Mouse (Mus musculus) spleen, adult 2 months (tissue): ENCODE measurements around the gene Pifo.

Experiments
- CTCF ChIP-seq: fragments of 200-500 bp; IDR thresholded peaks from 2 replicates; pipeline ENCODE4 v1.5.1; 2011; ENCODE audit warnings: mild to moderate bottlenecking, inconsistent platforms; ENCODE audit not compliant: insufficient read depth, insufficient read length, insufficient replicate concordance; ENCODE audit errors: extremely low read depth
- POLR2A ChIP-seq: fragments of 200-500 bp; IDR thresholded peaks from 2 replicates; pipeline ENCODE4 v1.6.1; 2011; ENCODE audit warnings: low read depth, low read length, inconsistent platforms

GRCm38 (mm10) chr3:105959585-105959984, 54.9 kb downstream of the Pifo start:
- TF ChIP-seq CTCF (no peak), POLR2A (no peak)
